Mouse (Mus musculus): ENCODE data around the gene Vmn1r151. TPM values are rescaled to one million over a fixed set of nuclear protein-coding genes. Genes with fewer than 3 reads are reported as not detected.
"Not testable (repeated sequence)": the region's sequence is repeated elsewhere in the genome, so short reads cannot be mapped to it uniquely, and the experiment has no call there.

Vmn1r151 gene
- not detected for total RNA-seq (2021)
- long read RNA-seq, experiment 1, result 0 reads
- long read RNA-seq, experiment 2, result 0 reads

DNA sequence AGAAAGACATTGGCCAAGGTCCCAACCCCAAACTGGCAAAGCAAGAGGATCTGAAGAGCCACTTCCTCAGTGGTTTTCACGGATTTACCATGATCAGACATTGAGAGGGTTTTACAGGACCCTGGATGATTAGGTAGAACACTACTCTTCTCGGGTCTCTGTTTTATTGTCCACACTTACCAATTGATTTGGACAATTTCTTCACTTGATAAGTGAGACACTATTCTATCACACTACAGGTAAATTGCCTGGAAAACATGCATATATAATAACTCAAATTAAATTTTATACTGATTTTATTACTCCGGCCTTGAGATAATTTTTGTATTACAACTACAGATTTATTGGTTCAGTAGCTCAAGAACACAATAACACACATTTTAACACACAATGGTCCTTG is at the start of gene Vmn1r151:
Vmn1r151 (minus strand) TSS at position 101 of the 400 bp plus-strand sequence.
- DNase-seq (ENCODE audit: low spot score in 2 of 2), result not testable (repeated sequence)

DNA sequence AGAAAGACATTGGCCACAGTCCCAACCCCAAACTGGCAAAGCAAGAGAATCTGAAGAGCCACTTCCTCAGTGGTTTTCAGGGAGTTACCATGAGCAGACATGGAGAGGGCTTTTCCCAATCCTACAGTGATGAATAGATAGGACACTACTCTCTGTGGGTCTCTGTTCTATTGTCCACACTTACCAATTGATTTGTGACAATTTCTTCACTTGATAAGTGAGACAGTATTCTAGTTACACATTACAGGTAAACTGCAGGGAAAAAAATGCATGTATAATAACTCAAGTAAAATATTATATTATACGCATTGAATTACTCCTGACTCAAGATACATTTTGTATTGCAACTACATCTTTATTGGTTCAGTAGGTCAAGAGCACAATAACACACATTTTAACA is 35.3 kb upstream of the Vmn1r151 start, which contains the start of gene Gm8677:
Gm8677 (minus strand) TSS at position 101 of the 400 bp plus-strand sequence.
- not testable (repeated sequence) for DNase-seq (ENCODE audit: low spot score in 2 of 2)

DNA sequence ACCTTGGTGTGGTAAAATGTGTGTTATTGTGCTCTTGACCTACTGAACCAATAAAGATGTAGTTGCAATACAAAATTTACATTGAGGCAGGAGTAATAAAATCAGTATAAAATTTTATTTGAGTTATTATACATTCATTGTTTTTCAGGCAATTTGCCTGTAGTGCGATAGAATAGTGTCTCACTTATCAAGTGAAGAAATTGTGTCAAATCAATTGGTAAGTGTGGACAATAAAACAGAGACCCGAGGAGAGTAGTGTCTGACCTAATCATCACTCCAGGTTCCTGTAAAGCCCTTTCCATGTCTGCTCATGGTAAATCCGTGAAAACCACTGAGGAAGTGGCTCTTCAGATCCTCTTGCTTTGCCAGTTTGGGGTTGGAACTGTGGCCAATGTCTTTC is 23.2 kb upstream of the Vmn1r151 start, which contains the start of gene Vmn1r152:
Vmn1r152 (plus strand) TSS at position 301 of the 400 bp plus-strand sequence.
- DNase-seq (ENCODE audit: low spot score in 2 of 2), result not testable (repeated sequence)

DNA sequence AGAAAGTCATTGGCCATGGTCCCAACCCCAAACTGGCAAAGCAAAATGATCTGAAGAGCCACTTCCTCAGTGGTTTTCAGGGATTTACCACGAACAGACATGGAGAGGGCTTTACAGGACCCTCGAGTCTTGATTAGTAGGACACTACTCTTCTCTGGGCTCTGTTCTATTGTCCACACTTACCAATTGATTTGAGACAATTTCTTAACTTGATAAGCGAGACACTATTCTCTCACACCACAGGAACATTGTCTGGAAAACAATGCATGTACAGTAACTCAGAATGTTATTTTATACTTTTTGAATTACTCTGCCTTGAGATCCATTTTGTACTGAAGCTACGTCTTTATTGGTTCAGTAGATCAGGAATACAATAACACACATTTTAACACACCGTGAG is 35.5 kb downstream of the Vmn1r151 start, which contains the start of gene Gm10665:
Gm10665 (minus strand) TSS at position 101 of the 400 bp plus-strand sequence.
- not testable (repeated sequence) for DNase-seq (ENCODE audit: low spot score in 2 of 2)

Other genes with a start within 250 kb of the Vmn1r151 start
- gene Gm4187, start 170.0 kb downstream of the Vmn1r151 start, total RNA-seq (2021), result not detected
- gene Gm8660, start 128.6 kb downstream of the Vmn1r151 start, total RNA-seq (2021), result not detected
- gene Vmn1r148, start 86.1 kb downstream of the Vmn1r151 start, total RNA-seq (2021), result not detected
- gene Vmn1r149, start 61.4 kb downstream of the Vmn1r151 start, total RNA-seq (2021), result not detected
- not detected for gene Gm10665, start 35.6 kb downstream of the Vmn1r151 start, total RNA-seq (2021)
- gene Vmn1r152, start 23.3 kb upstream of the Vmn1r151 start, total RNA-seq (2021), result not detected
- not detected for gene Gm8677, start 35.2 kb upstream of the Vmn1r151 start, total RNA-seq (2021)
- gene Gm4201, start 65.7 kb upstream of the Vmn1r151 start, total RNA-seq (2021), result not detected
- gene Gm4565, start 88.4 kb upstream of the Vmn1r151 start, total RNA-seq (2021), result not detected
- not detected for gene Vmn1r155, start 158.3 kb upstream of the Vmn1r151 start, total RNA-seq (2021)
- gene Gm8693, start 192.6 kb upstream of the Vmn1r151 start, total RNA-seq (2021), result not detected
- gene Gm4567, start 220.0 kb upstream of the Vmn1r151 start, total RNA-seq (2021), result not detected